Mouse (Mus musculus) hindbrain, embryonic 11.5 days (tissue): ENCODE measurements around the gene Lsamp. TPM values are rescaled to one million over a fixed set of nuclear protein-coding genes. Genes with fewer than 3 reads are reported as not detected.

Experiments used
- ATAC-seq: fragments of 200-750 bp; cut with Nextera tagmentation; 2 replicates; pipeline ENCODE4 v1.8.0; 2017; ENCODE audit warnings: mild to moderate bottlenecking, moderate TSS enrichment, moderate library complexity; ENCODE audit not compliant: low FRiP score
- DNase-seq: peaks from one replicate; pipeline ENCODE4 v3.0.0-alpha.2; 2015; ENCODE audit warnings: low spot score
- H3K27ac ChIP-seq: fragments of 300-500 bp; sonication (generic); 2 replicates; pipeline ENCODE4 v1.5.1; 2014; ENCODE audit warnings: mild to moderate bottlenecking, low read depth, low read length
- H3K27me3 ChIP-seq: fragments of 300-500 bp; sonication (generic); 2 replicates; pipeline ENCODE4 v1.6.1; 2014; ENCODE audit warnings: mild to moderate bottlenecking, low read length, moderate library complexity, mixed read lengths; ENCODE audit not compliant: control insufficient read depth, insufficient read depth
- H3K36me3 ChIP-seq: fragments of 300-500 bp; sonication (generic); 2 replicates; pipeline ENCODE4 v1.6.1; 2014; ENCODE audit warnings: mild to moderate bottlenecking, low read length, moderate library complexity, mixed read lengths; ENCODE audit not compliant: control insufficient read depth, insufficient read depth
- H3K4me1 ChIP-seq: fragments of 300-500 bp; sonication (generic); replicated peaks from 2 replicates; pipeline ENCODE4 v1.6.1; 2014; ENCODE audit warnings: low read length, mixed read lengths; ENCODE audit not compliant: control insufficient read depth, insufficient read depth
- H3K4me2 ChIP-seq: fragments of 300-500 bp; sonication (generic); replicated peaks from 2 replicates; pipeline ENCODE4 v1.6.1; 2014; ENCODE audit warnings: mild to moderate bottlenecking, low read depth, low read length
- H3K4me3 ChIP-seq: fragments of 300-500 bp; sonication (generic); 2 replicates; pipeline ENCODE4 v1.5.1; 2014; ENCODE audit warnings: low read depth, low read length
- H3K9ac ChIP-seq: fragments of 300-500 bp; sonication (generic); 2 replicates; pipeline ENCODE4 v1.6.1; 2014; ENCODE audit warnings: low read depth, low read length
- H3K9me3 ChIP-seq: fragments of 300-500 bp; sonication (generic); 2 replicates; pipeline ENCODE4 v1.6.1; 2016; ENCODE audit warnings: low read length; ENCODE audit not compliant: control insufficient read depth
- WGBS: fragments of 180-500 bp; shearing (Covaris S2); extraction: QIAGEN DNeasy Blood & Tissue Kit; methylation state at CpG from one replicate; pipeline ENCODE4 v1.1.7; 2014; 5-methylcytosine and 5-hydroxymethylcytosine counted together
- polyA plus RNA-seq: library from polyadenylated mRNA; unstranded; fragments of >200 nt; fragmentation: Nextera tagmentation; extraction: Ambion mirVana; gene quantifications from 2 replicates; pipeline ENCODE4 v1.2.1, GENCODE M21; 2014

Lsamp gene
- polyA plus RNA-seq, 1 experiment from 2014 or later, result 16.3 TPM

DNA sequence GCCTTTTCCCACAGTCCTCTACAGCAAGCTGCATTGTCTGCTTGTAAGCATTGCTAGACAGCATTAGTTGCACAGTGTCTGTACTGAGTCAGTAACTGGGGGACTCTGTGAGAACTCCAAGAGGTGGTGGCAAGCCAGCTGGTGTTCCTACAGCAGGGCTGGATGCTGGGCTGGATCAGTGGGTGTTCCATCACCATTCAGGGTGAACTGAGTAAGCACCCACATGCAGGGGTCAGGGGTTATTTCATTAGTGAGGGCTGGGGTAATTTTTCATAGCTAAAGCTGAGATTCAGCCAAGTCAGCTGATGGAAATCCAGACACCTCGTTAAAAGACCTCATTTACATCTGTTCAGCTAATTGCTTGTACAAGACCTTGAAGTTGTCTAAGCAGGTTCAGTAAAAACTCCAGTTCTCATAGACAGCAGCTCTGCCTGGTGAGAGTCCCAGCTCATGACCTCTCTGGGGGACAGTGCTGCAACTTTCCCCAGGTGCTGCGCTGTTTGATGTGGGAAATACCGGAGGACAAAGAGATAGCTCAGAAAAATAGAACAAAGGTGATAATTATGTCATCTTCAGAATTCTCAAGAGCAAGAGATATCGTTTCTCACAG is 1928.5 kb downstream of the Lsamp start:
- Histone ChIP-seq H3K4me1 (no peaks in the 10 kb centered on the region), H3K9me3 (no peaks in the 10 kb centered on the region), H3K27me3 (no peaks in the 10 kb centered on the region), H3K4me2 (no peak overlapping the region), H3K4me3 (no peak overlapping the region), H3K9ac (no peak overlapping the region), H3K27ac (no peak overlapping the region), H3K36me3 (no peaks in the 10 kb centered on the region)
- DNase-seq (no peak), ATAC-seq (no peak)
- 81% methylated on average over 4 of the region's 4 CpGs for WGBS

DNA sequence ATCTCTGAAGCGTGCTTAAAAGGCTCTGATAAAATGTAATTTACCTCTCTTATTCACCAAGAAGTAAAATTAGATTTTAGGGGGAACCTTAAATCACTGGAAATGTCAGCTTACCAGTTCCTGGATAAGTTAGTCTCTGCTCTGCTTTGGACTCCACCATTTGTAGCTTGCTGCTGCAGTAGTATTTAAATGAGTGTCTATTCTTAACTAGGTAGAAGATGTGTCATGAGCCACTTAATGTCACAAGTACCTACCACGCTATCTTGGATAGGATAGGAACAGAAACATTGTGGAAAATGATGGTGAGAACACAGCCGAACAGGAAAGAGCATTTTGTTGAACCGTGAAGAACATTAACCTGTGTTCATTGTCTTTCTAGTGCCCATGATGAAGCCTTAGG is 1929.2 kb downstream of the Lsamp start:
- WGBS, result 93% methylated on average over 4 of the region's 4 CpGs

DNA sequence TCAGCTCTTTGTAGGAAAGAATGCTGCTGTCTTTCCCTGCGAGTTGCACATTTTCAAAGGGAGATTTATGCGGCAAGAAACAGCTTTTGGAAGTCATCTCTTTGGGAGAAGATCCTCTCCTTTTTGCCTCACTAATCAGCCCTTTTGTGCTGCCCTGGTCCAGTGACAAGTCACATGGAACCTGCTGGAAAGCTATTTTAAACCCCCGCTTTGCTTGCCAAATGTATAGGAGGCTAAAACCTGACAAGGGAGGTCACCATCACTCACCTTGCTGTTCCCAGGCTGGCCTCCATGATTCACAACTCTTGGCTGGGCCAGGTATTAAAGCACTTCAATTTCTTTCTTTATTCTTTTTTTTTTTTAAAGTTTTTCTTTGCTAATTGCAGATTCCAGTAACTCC is 1932.2 kb downstream of the Lsamp start:
- WGBS, result 75% methylated on average over 3 of the region's 3 CpGs
- ATAC-seq, result no peak

More for the DNA sequence above, 1929.2 kb downstream of the Lsamp start:
- Histone ChIP-seq H3K4me1 (no peaks in the 10 kb centered on the region), H3K9ac (no peak overlapping the region), H3K4me3 (no peak overlapping the region), H3K27ac (no peak overlapping the region), H3K36me3 (no peaks in the 10 kb centered on the region), H3K4me2 (no peak overlapping the region), H3K9me3 (no peaks in the 10 kb centered on the region), H3K27me3 (no peaks in the 10 kb centered on the region)
- no peak for DNase-seq
- no peak for ATAC-seq

DNA sequence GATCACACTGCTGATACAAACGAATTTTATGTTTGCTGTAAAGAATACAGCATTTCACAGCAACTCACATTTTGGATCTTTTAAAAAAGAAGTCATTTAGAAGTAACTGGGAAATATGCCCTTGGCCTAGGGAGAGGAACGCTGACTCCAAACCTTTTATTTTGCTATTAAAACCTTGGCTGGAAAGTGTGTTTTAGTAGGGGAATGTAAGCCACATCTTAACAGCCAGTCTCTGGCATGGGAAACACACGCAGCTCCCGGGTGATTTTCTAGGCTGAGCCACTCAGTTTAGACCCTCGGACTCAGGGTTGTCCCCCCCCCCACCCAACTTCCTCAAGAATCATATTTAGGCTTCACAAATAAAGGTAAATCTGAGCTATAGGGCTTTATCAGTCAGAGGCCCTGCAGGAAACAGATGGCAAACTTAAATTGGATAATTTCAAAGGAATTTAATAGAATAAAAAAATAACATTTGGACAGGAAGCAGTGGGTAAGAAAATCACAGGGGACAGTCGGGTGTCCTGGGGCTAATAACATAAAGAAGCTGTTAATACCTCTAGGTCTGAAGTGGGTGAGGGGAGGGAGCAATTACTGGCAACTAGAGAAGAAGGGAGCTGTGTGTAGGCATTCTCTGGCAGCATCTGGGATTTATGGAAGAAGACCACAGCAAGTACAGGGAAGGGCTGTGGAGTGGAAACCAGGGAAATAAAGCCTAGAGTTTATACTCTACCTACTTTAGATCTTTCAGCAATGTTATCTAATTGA is 1933.1 kb downstream of the Lsamp start:
- WGBS, result 72% methylated on average over 6 of the region's 6 CpGs
- no peak overlapping the region for H3K9ac ChIP-seq
- ATAC-seq (no peak), DNase-seq (no peak)
- H3K9me3 ChIP-seq, result no peaks in the 10 kb centered on the region
- H3K4me3 ChIP-seq, result no peak overlapping the region
- H3K4me2 ChIP-seq, result no peak overlapping the region
- no peaks in the 10 kb centered on the region for H3K36me3 ChIP-seq
- no peak overlapping the region for H3K27ac ChIP-seq
- no peaks in the 10 kb centered on the region for H3K4me1 ChIP-seq
- H3K27me3 ChIP-seq, result no peaks in the 10 kb centered on the region

More for the DNA sequence above, 1932.2 kb downstream of the Lsamp start:
- no peaks in the 10 kb centered on the region for H3K9me3 ChIP-seq
- H3K4me1 ChIP-seq, result no peaks in the 10 kb centered on the region
- H3K9ac ChIP-seq, result no peak overlapping the region
- H3K27ac ChIP-seq, result no peak overlapping the region
- no peak overlapping the region for H3K4me2 ChIP-seq
- no peak for DNase-seq
- H3K4me3 ChIP-seq, result no peak overlapping the region
- H3K36me3 ChIP-seq, result no peaks in the 10 kb centered on the region
- no peaks in the 10 kb centered on the region for H3K27me3 ChIP-seq

DNA sequence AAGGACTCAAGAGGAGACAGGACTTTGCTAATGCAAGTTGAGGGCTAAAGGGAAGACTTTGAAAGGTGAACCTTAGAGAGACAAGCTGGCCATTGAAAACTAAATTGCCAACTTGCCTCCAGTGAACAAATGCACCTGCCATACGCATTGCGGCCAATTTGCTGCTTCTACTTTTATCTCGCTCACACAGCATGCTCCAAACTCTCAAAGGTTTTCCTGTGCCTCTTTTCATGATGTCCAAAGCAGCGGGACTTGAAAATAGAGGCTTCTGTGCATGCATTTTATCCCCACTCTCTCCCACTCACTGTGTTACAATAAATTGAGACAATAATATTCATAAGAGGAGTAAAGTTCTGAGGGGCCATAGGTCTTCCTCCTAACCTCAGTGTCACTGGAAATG is 1945.4 kb downstream of the Lsamp start:
- no peak overlapping the region for H3K4me3 ChIP-seq
- no peaks in the 10 kb centered on the region for H3K36me3 ChIP-seq
- no peak overlapping the region for H3K27ac ChIP-seq
- H3K4me1 ChIP-seq, result no peaks in the 10 kb centered on the region
- ATAC-seq (no peak), DNase-seq (no peak)
- H3K9ac ChIP-seq, result no peak overlapping the region
- H3K4me2 ChIP-seq, result no peak overlapping the region
- WGBS, result 88% methylated on average over 4 of the region's 4 CpGs
- H3K9me3 ChIP-seq, result no peaks in the 10 kb centered on the region
- no peaks in the 10 kb centered on the region for H3K27me3 ChIP-seq

DNA sequence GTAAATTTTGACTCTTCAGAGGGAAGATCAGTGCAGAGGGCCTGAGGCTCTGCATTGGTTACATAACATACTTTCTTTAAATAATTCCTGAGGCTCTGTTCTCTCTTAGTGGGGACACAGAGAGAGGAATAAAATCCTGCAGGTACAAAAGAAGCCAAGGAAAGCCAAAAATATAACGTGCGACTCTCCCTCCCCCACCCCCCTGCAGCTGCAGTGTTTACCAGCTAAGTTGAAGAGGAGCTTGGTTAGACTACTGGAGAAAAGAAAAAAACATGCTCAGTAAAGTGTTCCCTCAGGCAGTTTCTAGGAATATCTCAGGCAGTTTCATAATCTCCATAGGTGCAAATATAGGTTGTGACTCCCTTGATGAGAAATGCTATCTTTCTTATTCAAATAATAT is 1951.5 kb downstream of the Lsamp start:
- ATAC-seq (no peak), DNase-seq (no peak)
- Histone ChIP-seq H3K4me3 (no peak overlapping the region), H3K36me3 (no peaks in the 10 kb centered on the region), H3K4me2 (no peak overlapping the region), H3K9me3 (no peaks in the 10 kb centered on the region), H3K27me3 (no peaks in the 10 kb centered on the region), H3K9ac (no peak overlapping the region), H3K27ac (no peak overlapping the region), H3K4me1 (no peaks in the 10 kb centered on the region)
- 74% methylated on average over 2 of the region's 2 CpGs for WGBS

DNA sequence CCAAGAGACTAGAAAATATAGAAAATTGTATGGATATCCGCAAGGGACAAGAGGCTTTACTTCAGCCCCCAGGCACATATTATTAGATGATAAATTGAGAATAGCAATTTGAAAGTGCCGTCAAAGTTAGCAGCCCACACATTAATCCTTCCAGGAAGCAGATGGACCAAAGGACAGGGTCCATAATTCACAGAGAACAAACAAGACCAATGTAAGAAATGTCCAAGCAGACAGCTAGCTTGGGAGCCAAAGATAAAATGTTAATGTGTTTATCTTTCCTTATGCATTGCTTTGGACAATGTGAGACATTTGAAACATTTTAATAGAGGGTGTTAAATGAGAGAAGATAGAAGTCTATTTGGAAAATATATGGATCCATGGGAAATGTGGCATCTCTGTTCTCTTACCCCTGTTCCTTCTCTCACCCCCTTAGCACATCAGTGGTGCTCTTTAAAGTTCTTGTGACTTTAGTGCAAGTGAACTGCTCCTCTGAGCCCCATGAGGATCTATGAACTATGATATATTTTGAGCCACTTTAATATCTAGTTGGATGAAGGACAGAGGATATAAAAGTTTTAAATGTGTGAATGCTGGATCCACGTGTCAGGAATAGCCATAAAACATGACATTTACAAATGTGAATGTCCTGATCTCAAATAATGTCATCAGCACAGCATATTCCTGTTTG is 1952.9 kb downstream of the Lsamp start:
- Histone ChIP-seq H3K4me1 (no peaks in the 10 kb centered on the region), H3K4me3 (no peak overlapping the region), H3K9me3 (no peaks in the 10 kb centered on the region), H3K27ac (no peak overlapping the region), H3K36me3 (no peaks in the 10 kb centered on the region), H3K9ac (no peak overlapping the region), H3K27me3 (no peaks in the 10 kb centered on the region), H3K4me2 (no peak overlapping the region)
- ATAC-seq (no peak), DNase-seq (no peak)
- 89% methylated on average over 3 of the region's 3 CpGs for WGBS

DNA sequence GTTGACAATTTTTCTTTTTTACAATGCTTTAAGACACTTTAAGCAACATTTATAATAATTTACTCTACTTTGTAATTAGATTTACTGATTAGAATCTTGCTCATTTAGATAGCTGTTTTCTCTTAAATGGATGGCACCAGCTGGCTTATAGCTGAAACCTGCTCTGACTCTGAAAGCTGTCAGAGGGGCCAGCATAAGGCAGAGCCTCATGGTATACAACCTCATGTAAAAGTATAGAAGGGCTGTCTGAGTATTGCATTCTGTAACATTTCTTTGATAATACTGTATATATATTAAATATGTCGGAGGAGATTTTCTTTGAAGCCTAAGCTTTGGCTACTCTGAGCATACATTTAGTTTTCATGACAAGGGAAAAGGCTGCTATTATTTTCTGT is 1953.4 kb downstream of the Lsamp start:
- Histone ChIP-seq H3K36me3 (no peaks in the 10 kb centered on the region), H3K4me1 (no peaks in the 10 kb centered on the region), H3K27me3 (no peaks in the 10 kb centered on the region), H3K4me2 (no peak overlapping the region), H3K9me3 (no peaks in the 10 kb centered on the region), H3K9ac (no peak overlapping the region), H3K4me3 (no peak overlapping the region), H3K27ac (no peak overlapping the region)
- DNase-seq, result no peak
- 97% methylated on average over 1 of the region's 1 CpGs for WGBS
- no peak for ATAC-seq
